Mouse (Mus musculus) neural tube, embryonic 11.5 days (tissue): Measurements from ENCODE around the gene Setd4. TPM values are rescaled to one million over a fixed set of nuclear protein-coding genes. Genes with fewer than 3 reads are reported as not detected.

Experiments
- ATAC-seq: fragments of 200-750 bp; cut with Nextera tagmentation; 2 replicates; pipeline ENCODE4 v1.8.0; 2017; ENCODE audit warnings: moderate number of reproducible peaks, mild to moderate bottlenecking, moderate TSS enrichment, moderate library complexity; ENCODE audit not compliant: insufficient read depth, low FRiP score, low TSS enrichment
- DNase-seq: peaks from one replicate; pipeline ENCODE4 v3.0.0-alpha.2; 2015; ENCODE audit warnings: low spot score
- H3K27ac ChIP-seq: fragments of 300-500 bp; sonication (generic); 2 replicates; pipeline ENCODE4 v1.5.1; 2014; ENCODE audit warnings: low read depth, mild to moderate bottlenecking, low read length
- H3K27me3 ChIP-seq: fragments of 300-500 bp; sonication (generic); 2 replicates; pipeline ENCODE4 v1.6.1; 2014; ENCODE audit warnings: mild to moderate bottlenecking, low read length, mixed read lengths; ENCODE audit not compliant: control insufficient read depth, insufficient read depth
- H3K36me3 ChIP-seq: fragments of 300-500 bp; sonication (generic); 2 replicates; pipeline ENCODE4 v1.6.1; 2014; ENCODE audit warnings: mild to moderate bottlenecking, low read length, moderate library complexity, mixed read lengths; ENCODE audit not compliant: control insufficient read depth, insufficient read depth
- H3K4me1 ChIP-seq: fragments of 300-500 bp; sonication (generic); 2 replicates; pipeline ENCODE4 v1.6.1; 2014; ENCODE audit warnings: low read length, mixed read lengths; ENCODE audit not compliant: control insufficient read depth, insufficient read depth
- H3K4me2 ChIP-seq: fragments of 300-500 bp; sonication (generic); 2 replicates; pipeline ENCODE4 v1.6.1; 2014; ENCODE audit warnings: low read depth, mild to moderate bottlenecking, moderate library complexity
- H3K4me3 ChIP-seq: fragments of 300-500 bp; sonication (generic); 2 replicates; pipeline ENCODE4 v1.5.1; 2014; ENCODE audit warnings: low read depth, low read length
- H3K9ac ChIP-seq: fragments of 300-500 bp; sonication (generic); 2 replicates; pipeline ENCODE4 v1.6.1; 2014; ENCODE audit warnings: mild to moderate bottlenecking, low read length
- H3K9me3 ChIP-seq: fragments of 300-500 bp; sonication (generic); 2 replicates; pipeline ENCODE4 v1.6.1; 2016; ENCODE audit warnings: low read length; ENCODE audit not compliant: control insufficient read depth
- WGBS: fragments of 180-500 bp; shearing (Covaris S2); extraction: QIAGEN DNeasy Blood & Tissue Kit; methylation state at CpG from one replicate; pipeline ENCODE4 v1.1.7; 2014; 5-methylcytosine and 5-hydroxymethylcytosine counted together
- polyA plus RNA-seq: library from polyadenylated mRNA; unstranded; fragments of >200 nt; fragmentation: Nextera tagmentation; extraction: Ambion mirVana; gene quantifications from 2 replicates; pipeline ENCODE4 v1.2.1, GENCODE M21; 2014

The Setd4 gene
- polyA plus RNA-seq, 1 experiment from 2014 or later: 7.8 TPM

DNA sequence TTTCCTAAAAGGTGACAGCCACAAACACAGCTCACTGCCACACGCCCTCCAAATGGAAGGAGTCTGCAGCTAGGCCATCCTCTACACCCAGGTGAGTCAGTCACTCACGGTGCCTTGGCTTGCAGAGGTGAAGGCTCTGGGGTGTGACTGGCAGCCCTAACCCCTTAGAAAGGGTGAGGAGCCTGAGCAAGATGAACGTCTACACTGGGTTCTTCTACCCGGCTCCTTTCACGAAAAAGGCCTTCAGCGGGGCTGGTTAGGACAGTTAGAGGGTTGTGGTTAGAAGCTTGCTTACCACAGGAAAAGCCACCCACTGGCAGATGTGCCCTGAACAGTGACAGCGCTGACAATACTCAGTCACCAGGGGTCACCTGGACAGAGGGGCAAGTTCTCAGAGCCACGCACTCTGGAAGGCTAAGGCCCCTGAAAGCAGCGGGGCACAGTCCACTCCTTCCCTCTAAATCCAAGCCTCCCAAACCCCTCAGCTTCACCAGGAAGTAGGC, 18.1 kb downstream of the Setd4 start:
- ATAC-seq: no peak
- Histone ChIP-seq H3K4me3 (no peak overlapping the region), H3K27ac (no peak overlapping the region), H3K9ac (no peak overlapping the region), H3K36me3 (no peaks in the 10 kb centered on the region), H3K9me3 (no peaks in the 10 kb centered on the region), H3K4me1 (no peaks in the 10 kb centered on the region; the same call in 1 of the 2 replicates), H3K4me2 (no peak overlapping the region), H3K27me3 (no peaks in the 10 kb centered on the region)
- no peak for DNase-seq
- WGBS: 87% methylated on average over 9 of the region's 9 CpGs

DNA sequence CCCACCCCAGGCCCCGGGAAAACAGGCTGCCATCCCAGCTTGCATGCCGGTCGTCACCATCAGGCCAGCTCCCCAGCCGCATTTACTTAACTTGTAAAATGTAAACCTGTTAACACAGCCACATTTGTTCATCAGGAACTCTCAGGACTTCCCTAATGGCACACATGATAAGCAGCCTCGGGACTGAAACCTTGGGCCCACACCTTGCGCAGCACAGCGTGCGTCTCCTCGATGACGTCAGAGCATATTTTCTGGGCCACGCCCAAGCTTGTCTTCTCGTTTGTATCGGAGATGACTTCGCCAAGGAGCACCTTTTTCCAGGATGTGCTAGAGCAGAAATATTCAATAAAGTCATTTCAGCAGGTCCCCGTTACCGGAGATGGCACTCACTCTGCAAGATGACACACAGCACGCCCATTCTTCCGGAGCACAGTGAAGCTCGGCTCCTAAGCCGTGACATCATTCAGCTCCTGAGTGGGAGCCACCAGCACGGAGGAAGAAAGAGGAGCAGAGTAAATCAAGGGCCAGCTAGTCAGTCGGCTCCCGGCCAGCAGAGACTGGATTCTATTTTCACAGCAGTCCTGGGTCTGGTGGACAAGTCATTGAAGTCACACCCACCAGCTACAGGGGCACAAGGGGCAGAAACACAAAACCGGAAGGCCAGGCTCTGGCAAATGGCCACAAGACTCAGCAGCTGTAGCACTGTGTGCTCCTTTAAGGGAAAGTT, 18.7 kb downstream of the Setd4 start:
- Histone ChIP-seq H3K27me3 (no peaks in the 10 kb centered on the region), H3K36me3 (no peaks in the 10 kb centered on the region), H3K4me3 (no peak overlapping the region), H3K9ac (no peak overlapping the region), H3K27ac (no peak overlapping the region), H3K4me1 (no peaks in the 10 kb centered on the region; the same call in 1 of the 2 replicates), H3K9me3 (no peaks in the 10 kb centered on the region), H3K4me2 (no peak overlapping the region)
- ATAC-seq: no peak
- 87% methylated on average over 24 of the region's 24 CpGs for WGBS
- DNase-seq: no peak

DNA sequence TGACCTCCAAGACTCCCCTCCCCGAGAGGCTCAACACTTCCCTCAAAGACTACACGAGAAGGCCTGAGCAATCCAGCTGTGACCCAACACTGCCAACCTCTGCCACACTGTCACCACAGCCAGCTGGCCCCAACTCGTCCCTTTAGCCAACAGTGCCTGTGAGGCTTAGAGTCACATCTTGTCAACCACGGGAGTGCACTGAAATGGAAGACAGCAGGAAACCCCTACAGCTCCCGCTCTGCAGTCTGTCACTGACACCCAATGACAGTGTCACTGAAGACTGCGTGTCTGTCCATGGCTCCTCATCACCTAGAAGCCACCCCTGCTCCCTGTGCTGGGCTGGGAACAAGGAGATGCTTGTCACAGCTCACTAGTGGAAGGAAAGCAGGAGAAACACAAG, 22.7 kb downstream of the Setd4 start:
- DNase-seq (no peak), ATAC-seq (no peak)
- Histone ChIP-seq H3K4me3 (no peak overlapping the region), H3K36me3 (no peaks in the 10 kb centered on the region), H3K4me1 (no peaks in the 10 kb centered on the region; the same call in 1 of the 2 replicates), H3K9ac (no peak overlapping the region), H3K4me2 (no peak overlapping the region), H3K27ac (no peak overlapping the region), H3K9me3 (no peaks in the 10 kb centered on the region), H3K27me3 (no peaks in the 10 kb centered on the region)
- WGBS: 79% methylated on average over 6 of the region's 6 CpGs

DNA sequence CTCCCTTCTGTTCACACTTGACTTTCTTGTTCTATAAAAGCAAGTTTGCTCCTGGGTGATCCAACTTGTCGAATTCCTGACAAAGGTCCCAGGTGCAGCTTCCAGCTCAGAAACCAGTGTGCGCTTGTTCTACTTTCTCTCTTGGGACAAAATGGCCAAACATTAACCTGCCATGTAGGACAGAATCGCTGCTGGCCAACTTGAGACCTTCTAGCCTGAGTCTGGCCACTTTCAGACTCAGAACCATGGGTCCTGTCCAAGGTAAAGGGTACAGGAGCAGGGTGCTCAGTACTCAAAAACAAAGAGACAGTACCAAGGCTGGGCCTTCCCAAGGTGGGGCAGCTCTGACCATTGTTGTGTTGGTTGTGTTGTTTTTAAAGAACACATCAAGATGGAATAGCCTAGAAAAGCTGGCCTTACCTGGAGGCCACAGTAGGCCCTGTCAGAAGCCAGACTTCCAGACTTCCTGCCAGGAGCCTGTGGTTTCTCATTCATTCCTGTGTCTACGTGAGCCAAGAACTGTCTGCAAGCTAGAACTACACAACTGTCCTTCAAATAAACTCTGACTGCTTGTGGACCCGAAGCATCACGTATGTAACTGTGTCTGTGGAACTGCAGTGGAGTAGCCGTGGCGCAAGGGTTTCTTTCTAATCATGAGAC, 25.4 kb downstream of the Setd4 start:
- DNase-seq (no peak), ATAC-seq (no peak)
- Histone ChIP-seq H3K27ac (no peak overlapping the region), H3K4me2 (no peak overlapping the region), H3K9me3 (no peaks in the 10 kb centered on the region), H3K36me3 (no peaks in the 10 kb centered on the region), H3K27me3 (no peaks in the 10 kb centered on the region), H3K4me1 (no peaks in the 10 kb centered on the region), H3K4me3 (no peak overlapping the region), H3K9ac (no peak overlapping the region)
- 90% methylated on average over 8 of the region's 8 CpGs for WGBS

DNA sequence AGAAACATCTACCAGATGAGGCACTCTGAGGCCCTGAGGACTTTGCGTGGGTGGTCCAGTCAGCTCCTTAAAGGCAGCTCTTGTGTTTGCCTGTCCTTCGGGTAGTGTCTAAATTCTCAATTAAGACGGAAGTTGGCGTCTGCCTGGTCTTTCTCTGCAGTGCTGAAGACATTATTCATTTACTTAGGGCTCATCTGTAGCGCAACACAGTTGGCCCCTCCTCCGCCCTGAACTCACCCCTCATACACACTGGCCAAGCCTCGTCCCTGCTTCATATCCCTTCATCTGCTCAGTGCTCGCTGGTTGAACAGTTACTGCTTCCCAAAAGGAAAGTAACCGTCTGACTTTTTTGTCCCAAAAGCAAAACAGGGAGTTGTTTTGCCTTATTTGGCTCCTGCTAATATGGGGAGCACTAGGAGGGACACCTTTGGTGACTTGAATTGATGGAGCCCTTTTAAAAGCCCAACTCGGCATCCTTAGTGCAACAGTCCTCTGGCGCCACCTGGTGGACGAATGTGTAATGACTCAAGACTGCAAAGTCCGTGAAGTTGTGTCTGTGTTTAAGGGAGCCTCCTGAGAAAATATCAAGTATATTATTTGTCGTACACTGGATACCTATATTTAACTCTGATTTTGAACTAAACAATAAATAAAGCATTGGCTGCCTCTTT, 27.3 kb downstream of the Setd4 start:
- Histone ChIP-seq H3K36me3 (no peaks in the 10 kb centered on the region), H3K27me3 (no peaks in the 10 kb centered on the region), H3K9ac (no peak overlapping the region), H3K4me1 (no peaks in the 10 kb centered on the region), H3K4me3 (no peak overlapping the region), H3K9me3 (no peaks in the 10 kb centered on the region), H3K27ac (no peak overlapping the region), H3K4me2 (no peak overlapping the region)
- peak; percentile 83 for DNase-seq
- ATAC-seq: no peak
- WGBS: 38% methylated on average over 14 of the region's 14 CpGs

DNA sequence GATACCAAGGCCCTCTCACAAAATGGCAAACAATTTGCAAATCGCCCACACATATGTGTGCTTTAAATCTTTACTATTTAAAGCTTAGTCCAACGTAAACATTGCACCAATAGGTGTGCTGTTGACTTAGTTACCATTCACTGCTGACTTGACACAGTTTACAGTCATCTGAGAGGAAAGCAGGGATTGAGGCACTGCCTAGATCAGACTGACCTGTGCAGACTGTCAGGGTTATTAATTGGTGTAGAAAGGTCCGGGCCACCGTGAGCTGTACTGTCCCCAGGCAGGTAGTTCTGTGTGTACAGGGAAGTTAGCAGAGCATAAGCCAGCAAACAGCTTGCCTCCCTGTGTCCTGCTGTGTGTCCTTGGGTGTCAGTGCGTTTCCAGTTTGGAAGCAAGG, 28.3 kb downstream of the Setd4 start:
- Histone ChIP-seq H3K36me3 (no peaks in the 10 kb centered on the region), H3K4me2 (no peak overlapping the region), H3K27ac (no peak overlapping the region)

DNA sequence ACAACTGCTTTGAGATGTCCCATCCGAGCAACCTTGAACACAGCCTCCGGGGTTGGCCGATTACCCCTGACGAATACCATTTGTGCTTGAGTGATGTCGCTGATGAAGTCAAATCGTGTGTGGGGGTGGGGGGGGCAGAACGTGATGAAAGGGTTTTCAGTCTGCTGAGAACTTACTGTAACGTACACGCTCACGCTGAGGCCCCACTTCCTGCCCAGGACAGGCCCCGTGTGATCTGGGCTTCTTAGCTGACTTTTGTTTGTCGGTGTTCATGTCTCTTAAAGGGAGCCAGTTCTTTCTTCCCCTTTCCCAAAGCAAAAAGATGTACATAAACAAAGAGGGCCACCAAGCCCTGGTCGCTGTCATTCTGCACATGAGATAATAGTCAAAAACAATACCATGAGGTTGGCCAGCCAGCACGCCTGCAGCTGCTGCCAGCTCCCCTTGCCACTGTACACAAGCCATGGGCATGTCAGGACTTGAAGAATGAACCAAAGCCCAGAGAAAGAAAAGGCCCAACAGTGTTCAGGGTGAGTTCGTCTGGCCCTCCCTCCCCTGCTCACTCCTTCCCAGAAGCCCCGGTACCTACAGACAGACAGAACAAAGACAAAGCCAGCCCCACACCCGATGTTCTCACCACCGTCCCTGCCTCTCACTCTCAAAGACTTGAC, 29.2 kb downstream of the Setd4 start:
- DNase-seq (peak; percentile 34), ATAC-seq (no peak)
- 62% methylated on average over 18 of the region's 18 CpGs for WGBS
- H3K4me2 ChIP-seq: no peak overlapping the region
- no peak overlapping the region for H3K9ac ChIP-seq
- H3K4me1 ChIP-seq: no peaks in the 10 kb centered on the region
- no peak overlapping the region for H3K4me3 ChIP-seq
- H3K27ac ChIP-seq: no peak overlapping the region
- no peaks in the 10 kb centered on the region for H3K36me3 ChIP-seq
- no peaks in the 10 kb centered on the region for H3K27me3 ChIP-seq
- no peaks in the 10 kb centered on the region for H3K9me3 ChIP-seq

More for the DNA sequence above, 28.3 kb downstream of the Setd4 start:
- ATAC-seq: no peak
- no peak overlapping the region for H3K4me3 ChIP-seq
- H3K27me3 ChIP-seq: no peaks in the 10 kb centered on the region
- H3K4me1 ChIP-seq: no peaks in the 10 kb centered on the region
- H3K9ac ChIP-seq: no peak overlapping the region
- no peak for DNase-seq
- H3K9me3 ChIP-seq: no peaks in the 10 kb centered on the region
- 83% methylated on average over 5 of the region's 5 CpGs for WGBS

DNA sequence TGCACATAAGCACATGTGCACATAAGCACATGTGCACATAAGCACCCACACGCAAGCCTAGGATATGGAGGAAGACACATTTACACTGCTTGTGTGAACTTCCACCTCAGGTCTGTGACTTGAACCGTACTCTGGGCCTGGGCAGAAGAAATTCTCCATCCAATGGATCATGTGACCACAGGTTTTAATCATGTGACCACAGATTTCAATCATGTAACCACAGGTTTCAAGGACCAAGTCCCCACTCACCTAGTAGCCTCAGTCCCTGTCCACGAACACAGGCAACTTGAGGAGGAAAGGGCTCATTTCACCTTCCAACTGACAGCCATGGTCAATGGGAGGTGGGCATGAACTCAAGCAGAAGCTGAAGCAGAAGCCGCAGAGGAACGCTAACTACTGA, 30.4 kb downstream of the Setd4 start:
- no peaks in the 10 kb centered on the region for H3K36me3 ChIP-seq
- no peak overlapping the region for H3K4me3 ChIP-seq
- no peaks in the 10 kb centered on the region for H3K4me1 ChIP-seq
- no peak overlapping the region for H3K4me2 ChIP-seq
- no peaks in the 10 kb centered on the region for H3K9me3 ChIP-seq
- H3K9ac ChIP-seq: no peak overlapping the region
- ATAC-seq (no peak), DNase-seq (no peak)
- no peaks in the 10 kb centered on the region for H3K27me3 ChIP-seq
- 97% methylated on average over 5 of the region's 5 CpGs for WGBS
- H3K27ac ChIP-seq: no peak overlapping the region
